Mouse (Mus musculus): ENCODE results near the gene Vps45.

Gene Vps45

GRCm38 (mm10) chr3:96038851-96039250 is 19.4 kb downstream of the Vps45 start:
- DNase-seq (ENCODE audit: low spot score) = no peak

GRCm38 (mm10) chr3:96038156-96038555 is 20.1 kb downstream of the Vps45 start:
- no peak for DNase-seq (ENCODE audit: low spot score)

GRCm38 (mm10) chr3:96036796-96037195 is 21.5 kb downstream of the Vps45 start:
- DNase-seq (ENCODE audit: low spot score) = no peak

- DNase-seq (ENCODE audit: low spot score) = no peak
These were observed 25.2 kb downstream of the Vps45 start for GRCm38 (mm10) chr3:96033046-96033445.

GRCm38 (mm10) chr3:96032652-96033017 is 25.6 kb downstream of the Vps45 start:
- no peak for DNase-seq (ENCODE audit: low spot score)

GRCm38 (mm10) chr3:96031991-96032651 is 26.1 kb downstream of the Vps45 start:
- DNase-seq (ENCODE audit: low spot score) = peak; percentile 63

- no peak for DNase-seq (ENCODE audit: low spot score)
These were observed 28.5 kb downstream of the Vps45 start for GRCm38 (mm10) chr3:96029766-96030165.

GRCm38 (mm10) chr3:96029336-96029735 is 28.9 kb downstream of the Vps45 start:
- no peak for DNase-seq (ENCODE audit: low spot score)

- no peak for DNase-seq (ENCODE audit: low spot score)
These were observed 30.4 kb downstream of the Vps45 start for GRCm38 (mm10) chr3:96027875-96028274.

- DNase-seq (ENCODE audit: low spot score) = no peak
These were observed 31.1 kb downstream of the Vps45 start for GRCm38 (mm10) chr3:96027145-96027544.

- DNase-seq (ENCODE audit: low spot score) = no peak
These were observed 36.7 kb downstream of the Vps45 start for GRCm38 (mm10) chr3:96021421-96022128.

- DNase-seq (ENCODE audit: low spot score) = no peak
These were observed 37.5 kb downstream of the Vps45 start for GRCm38 (mm10) chr3:96020735-96021134.

- DNase-seq (ENCODE audit: low spot score) = no peak
These were observed 40.8 kb downstream of the Vps45 start for GRCm38 (mm10) chr3:96017461-96017860.

GRCm38 (mm10) chr3:96016257-96016889 is 41.9 kb downstream of the Vps45 start:
- no peak for DNase-seq (ENCODE audit: low spot score)

GRCm38 (mm10) chr3:96015681-96016080 is 42.6 kb downstream of the Vps45 start:
- no peak for DNase-seq (ENCODE audit: low spot score)

GRCm38 (mm10) chr3:96012805-96013204 is 45.5 kb downstream of the Vps45 start:
- no peak for DNase-seq (ENCODE audit: low spot score)

GRCm38 (mm10) chr3:96008463-96008862 is 49.8 kb downstream of the Vps45 start:
- no peak for DNase-seq (ENCODE audit: low spot score)

GRCm38 (mm10) chr3:96001560-96001959 is 56.7 kb downstream of the Vps45 start:
- no peak for DNase-seq (ENCODE audit: low spot score)

GRCm38 (mm10) chr3:96000921-96001501 is 57.3 kb downstream of the Vps45 start:
- no peak for DNase-seq (ENCODE audit: low spot score)

- DNase-seq (ENCODE audit: low spot score) = no peak
These were observed 58.1 kb downstream of the Vps45 start for GRCm38 (mm10) chr3:96000080-96000632.

- DNase-seq (ENCODE audit: low spot score) = no peak
These were observed 58.8 kb downstream of the Vps45 start for GRCm38 (mm10) chr3:95999308-96000079.

- peak; percentile 48 for DNase-seq (ENCODE audit: low spot score)
These were observed 61.0 kb downstream of the Vps45 start for GRCm38 (mm10) chr3:95997203-95997721.

All from T-cell, adult 2 months (primary cell).